Comparison of ENCODE assay signal across 17 mouse cellular contexts in the genomic region with DNA sequence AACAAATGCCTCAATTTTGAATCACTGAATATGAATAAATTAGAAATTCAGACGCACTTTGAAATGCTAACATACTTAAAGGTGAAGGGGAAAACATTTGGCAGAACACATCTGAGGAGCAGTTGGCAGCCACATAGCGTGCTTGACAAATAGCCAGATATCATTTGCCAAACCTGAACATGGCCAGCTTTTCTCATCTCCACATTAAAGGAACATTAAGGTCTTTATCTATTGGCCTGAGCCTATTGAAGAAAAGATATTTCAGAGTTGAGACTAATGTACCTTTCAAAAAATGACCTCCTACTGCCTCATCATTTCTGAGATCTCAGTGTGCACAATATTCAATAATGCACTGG.
DNase-seq lines count a peak whose midpoint lies in the region; ATAC-seq and TF ChIP-seq lines count a peak whose summit lies in the region.
"Had no signal": no experiment of that assay in that cellular context is flagged by ENCODE, and none has a peak within 500 bp of the region (broad histone marks: within the 10 kb centered on the region; RNA-seq: fewer than 3 reads in every experiment).

No protein-coding gene starts in this region.

- TF ChIP-seq CTCF in hindbrain, postnatal 0 days (IDR thresholded peaks at IDR 0.05; ENCODE audit: low read depth) = no peak
- TF ChIP-seq CTCF in cerebellum, adult 2 months (IDR thresholded peaks at IDR 0.05; ENCODE audit: borderline replicate concordance, insufficient read depth, low read depth, low read length) = no peak
- no peak for TF ChIP-seq CTCF in stomach, postnatal 0 days (IDR thresholded peaks at IDR 0.05; ENCODE audit: low read depth)

- WGBS in hindbrain, postnatal 0 days = 62% methylated on average over 2 of the region's 2 CpGs
- WGBS in hindbrain, embryonic 12.5 days = 90% methylated on average over 2 of the region's 2 CpGs
- WGBS in cerebellum, adult 2 months = 9% methylated on average over 2 of the region's 2 CpGs
- WGBS in stomach, postnatal 0 days = 54% methylated on average over 2 of the region's 2 CpGs

- peak; percentile 30 for DNase-seq in hindbrain, postnatal 0 days (ENCODE audit: low spot score)
- peak; percentile 85 to 90 for DNase-seq in cerebellum, adult 2 months
- DNase-seq in fat pad, adult 2 months (ENCODE audit: extremely low read depth, low read depth, low spot score) = peak; percentile 21
- no peak for DNase-seq in stomach, postnatal 0 days (ENCODE audit: low spot score)
- no peak for DNase-seq in lung, adult 18-20 months
- DNase-seq: adrenal gland, adult 2 months; gastrocnemius, postnatal 36 days; right cerebral cortex, postnatal 14 days; thymus, adult 18-20 months had no signal

- no peak for TF ChIP-seq POLR2A in cerebellum, adult 2 months (IDR thresholded peaks at IDR 0.05; ENCODE audit: borderline replicate concordance, insufficient read depth, low read length)

- H3K9me3 ChIP-seq in hindbrain, postnatal 0 days (ENCODE audit: low read length) = no peaks in the 10 kb centered on the region
- no peaks in the 10 kb centered on the region for H3K9me3 ChIP-seq in hindbrain, embryonic 12.5 days (replicated peaks)
- H3K9me3 ChIP-seq in stomach, postnatal 0 days (ENCODE audit: control insufficient read depth, low read length) = no peaks in the 10 kb centered on the region
- H3K9me3 ChIP-seq: G1E; kidney, embryonic 15.5 days; lung, embryonic 15.5 days had no signal

- H3K4me3 ChIP-seq in hindbrain, postnatal 0 days (ENCODE audit: low read length) = no peak overlapping the region
- no peak overlapping the region for H3K4me3 ChIP-seq in hindbrain, embryonic 12.5 days
- no peak overlapping the region for H3K4me3 ChIP-seq in cerebellum, adult 2 months (replicated peaks; ENCODE audit: insufficient read depth, low read depth, low read length)
- H3K4me3 ChIP-seq in stomach, postnatal 0 days (ENCODE audit: low read depth, low read length) = no peak overlapping the region
- H3K4me3 ChIP-seq: kidney, embryonic 15.5 days; lung, embryonic 15.5 days had no signal

- H3K27ac ChIP-seq in hindbrain, postnatal 0 days = no peak overlapping the region
- no peak overlapping the region for H3K27ac ChIP-seq in hindbrain, embryonic 12.5 days
- H3K27ac ChIP-seq in cerebellum, adult 2 months (ENCODE audit: insufficient read depth, low read length) = peak overlapping the region; percentile 88
- H3K27ac ChIP-seq in stomach, postnatal 0 days (replicated peaks) = peak overlapping the region; percentile 88
- H3K27ac ChIP-seq: kidney, embryonic 15.5 days; lung, embryonic 15.5 days had no signal

- no peak for ATAC-seq in hindbrain, postnatal 0 days
- no peak for ATAC-seq in hindbrain, embryonic 12.5 days (ENCODE audit: low FRiP score)
- no peak for ATAC-seq in stomach, postnatal 0 days (ENCODE audit: low FRiP score, low TSS enrichment)
- ATAC-seq in erythroblast, adult 5-6 weeks (replicated peaks; ENCODE audit: low FRiP score, poor library complexity, severe bottlenecking) = no peak
- ATAC-seq: hindbrain, embryonic 16.5 days; midbrain, embryonic 16.5 days had no signal

- H3K4me2 ChIP-seq in hindbrain, postnatal 0 days (ENCODE audit: low read depth, low read length) = no peak overlapping the region
- H3K4me2 ChIP-seq in hindbrain, embryonic 12.5 days (replicated peaks) = no peak overlapping the region
- H3K4me2 ChIP-seq in stomach, postnatal 0 days (replicated peaks; ENCODE audit: low read depth) = no peak overlapping the region
- H3K4me2 ChIP-seq: kidney, embryonic 15.5 days; liver, embryonic 11.5 days; lung, embryonic 15.5 days had no signal

- no peaks in the 10 kb centered on the region for H3K4me1 ChIP-seq in hindbrain, postnatal 0 days (ENCODE audit: insufficient read depth, low read length)
- H3K4me1 ChIP-seq in hindbrain, embryonic 12.5 days = peaks cover 6% of the 10 kb centered on the region; the same call in 1 of the 2 replicates
- peaks cover 31% of the 10 kb centered on the region for H3K4me1 ChIP-seq in cerebellum, adult 2 months (ENCODE audit: control insufficient read depth, insufficient read depth, low read length)
- H3K4me1 ChIP-seq in stomach, postnatal 0 days (replicated peaks; ENCODE audit: control insufficient read depth, insufficient read depth) = no peaks in the 10 kb centered on the region
- H3K4me1 ChIP-seq: kidney, embryonic 15.5 days; lung, embryonic 15.5 days had no signal

- no peaks in the 10 kb centered on the region for H3K27me3 ChIP-seq in hindbrain, postnatal 0 days (ENCODE audit: insufficient read depth, low read length)
- H3K27me3 ChIP-seq in hindbrain, embryonic 12.5 days = no peaks in the 10 kb centered on the region
- no peaks in the 10 kb centered on the region for H3K27me3 ChIP-seq in cerebellum, adult 2 months (ENCODE audit: control insufficient read depth, insufficient read depth, low read length)
- H3K27me3 ChIP-seq in stomach, postnatal 0 days (ENCODE audit: control insufficient read depth, insufficient read depth, low read length) = no peaks in the 10 kb centered on the region
- H3K27me3 ChIP-seq: kidney, embryonic 15.5 days; lung, embryonic 15.5 days had no signal

- no peak overlapping the region for H3K9ac ChIP-seq in hindbrain, postnatal 0 days (replicated peaks; ENCODE audit: low read length)
- no peak overlapping the region for H3K9ac ChIP-seq in hindbrain, embryonic 12.5 days
- no peak overlapping the region for H3K9ac ChIP-seq in stomach, postnatal 0 days (ENCODE audit: low read length)
- H3K9ac ChIP-seq: kidney, embryonic 15.5 days; lung, embryonic 15.5 days had no signal

- no peaks in the 10 kb centered on the region for H3K36me3 ChIP-seq in hindbrain, postnatal 0 days (ENCODE audit: insufficient read depth, low read length)
- no peaks in the 10 kb centered on the region for H3K36me3 ChIP-seq in hindbrain, embryonic 12.5 days
- H3K36me3 ChIP-seq in stomach, postnatal 0 days (ENCODE audit: control insufficient read depth, insufficient read depth, low read length) = no peaks in the 10 kb centered on the region
- H3K36me3 ChIP-seq: G1E; kidney, embryonic 15.5 days; lung, embryonic 15.5 days had no signal

- no peak for TF ChIP-seq EP300 in stomach, postnatal 0 days (optimal IDR thresholded peaks at IDR 0.05)

Comparison
In these comparisons a context has a peak if more than half of its experiments do, and no peak if none do; other contexts are left out.
1. DNase-seq: peak in hindbrain, postnatal 0 days (single experiment), cerebellum, adult 2 months (2 of 2) and fat pad, adult 2 months (single experiment); none in stomach, postnatal 0 days (single experiment) and lung, adult 18-20 months (0 of 2).
2. H3K27ac ChIP-seq: peak in cerebellum, adult 2 months (single experiment) and stomach, postnatal 0 days (single experiment); none in hindbrain, postnatal 0 days (single experiment) and hindbrain, embryonic 12.5 days (single experiment).